Mouse (Mus musculus): ENCODE measurements around the gene Dazap1. TPM values are rescaled to one million over a fixed set of nuclear protein-coding genes. Genes with fewer than 3 reads are reported as not detected.

Gene Dazap1
- total RNA-seq, 2 experiments from 2014 or later, result 67.8 to 81.0 TPM

DNA sequence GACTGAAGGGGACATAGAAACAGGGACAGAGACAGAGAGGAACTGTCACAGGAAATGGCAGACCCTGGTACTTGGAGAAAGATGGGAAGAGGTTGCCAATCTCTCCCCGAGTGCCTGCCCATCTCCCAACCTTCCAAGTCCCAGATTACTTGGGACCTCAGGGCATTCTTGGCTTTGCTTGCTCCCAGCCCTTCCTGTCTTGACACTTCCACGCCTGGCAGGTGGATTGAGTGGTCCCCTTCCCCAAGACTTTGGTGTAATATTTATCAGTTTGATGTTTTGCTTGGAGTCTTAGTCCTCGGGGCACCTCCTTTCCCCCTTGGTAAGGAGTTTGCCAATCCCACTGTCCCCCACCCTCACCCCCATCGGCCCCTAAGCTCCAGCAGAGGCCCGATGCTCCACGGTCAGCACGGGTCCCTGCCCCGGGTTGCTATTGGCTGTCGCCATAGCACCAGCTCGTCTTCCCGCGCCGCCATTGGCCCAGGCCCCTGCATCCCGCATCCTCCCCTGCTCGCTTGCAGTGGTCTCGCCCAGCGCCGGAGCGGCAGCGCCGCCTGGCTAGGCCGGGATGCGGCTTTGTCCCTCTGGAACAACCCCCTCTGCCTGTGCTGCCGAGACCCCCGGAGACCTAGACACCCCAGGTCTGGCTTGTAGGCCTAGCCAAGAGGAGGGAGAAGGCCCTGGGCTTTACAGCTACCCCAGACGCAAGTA is 37.4 kb downstream of the Dazap1 start:
- DNase-seq, result peak; percentile 54

DNA sequence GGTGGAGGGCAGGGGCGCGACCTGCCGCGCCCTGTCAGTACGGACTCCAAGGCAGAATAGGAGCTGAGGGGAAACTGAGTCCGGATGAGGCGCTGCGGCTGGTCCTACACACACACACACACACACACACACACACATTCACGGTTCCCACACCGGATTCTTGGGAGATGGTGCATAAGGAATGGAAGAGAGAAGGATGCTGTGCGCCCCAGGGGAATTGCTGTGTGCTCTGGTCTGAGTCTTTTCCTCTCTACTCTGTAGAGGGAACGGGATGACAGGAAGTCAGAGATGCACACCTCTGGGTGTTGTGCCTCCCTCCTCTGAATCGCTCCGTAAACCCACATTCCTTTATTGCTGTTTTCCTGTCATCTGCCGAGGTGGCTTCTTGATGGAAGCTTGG is 38.0 kb downstream of the Dazap1 start:
- no peak for DNase-seq

DNA sequence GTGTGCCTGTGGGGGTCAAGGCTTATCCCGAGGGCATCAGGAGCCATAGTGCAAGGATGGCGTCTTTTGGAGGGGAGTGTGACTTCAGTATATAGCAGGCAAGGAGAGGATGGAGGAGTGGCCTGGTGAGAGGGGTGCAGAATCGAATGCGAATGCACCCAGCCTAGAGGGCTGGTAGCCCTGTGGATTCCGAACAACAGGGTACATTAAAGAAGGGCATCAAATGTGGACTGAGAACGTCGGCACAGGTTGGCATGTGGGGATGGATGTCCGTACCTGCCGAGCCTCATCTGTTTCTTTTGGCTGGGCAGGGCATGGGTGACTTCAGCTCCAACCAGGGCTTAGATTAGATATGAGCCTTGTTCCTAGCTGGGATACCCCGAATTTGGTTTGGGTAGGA is 38.5 kb downstream of the Dazap1 start:
- DNase-seq, result no peak

DNA sequence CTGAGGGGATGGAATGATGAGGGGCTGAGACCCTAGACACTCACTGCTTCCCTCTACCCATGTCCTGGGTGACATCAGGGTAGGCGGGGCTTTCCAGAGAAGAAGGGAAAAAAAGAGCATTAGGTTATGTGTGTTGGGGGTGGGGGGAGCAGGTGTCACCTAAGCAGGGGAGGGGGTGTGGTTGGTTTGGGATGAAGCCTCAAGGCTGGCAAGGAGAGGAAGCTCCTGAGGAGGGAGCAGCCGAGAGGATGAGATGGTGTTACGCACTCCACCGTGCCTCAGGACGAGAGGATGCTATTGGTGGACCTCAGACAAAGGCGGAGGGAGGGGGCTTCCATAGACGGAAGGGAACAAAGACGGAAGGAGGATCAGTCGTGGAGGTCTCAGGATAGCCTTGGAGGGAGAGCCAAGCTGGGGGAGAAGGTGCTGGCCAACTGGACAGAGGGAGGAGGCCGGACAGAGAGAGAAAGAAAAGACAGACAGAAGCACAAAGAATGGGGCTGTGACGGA is 39.4 kb downstream of the Dazap1 start:
- DNase-seq, result no peak

DNA sequence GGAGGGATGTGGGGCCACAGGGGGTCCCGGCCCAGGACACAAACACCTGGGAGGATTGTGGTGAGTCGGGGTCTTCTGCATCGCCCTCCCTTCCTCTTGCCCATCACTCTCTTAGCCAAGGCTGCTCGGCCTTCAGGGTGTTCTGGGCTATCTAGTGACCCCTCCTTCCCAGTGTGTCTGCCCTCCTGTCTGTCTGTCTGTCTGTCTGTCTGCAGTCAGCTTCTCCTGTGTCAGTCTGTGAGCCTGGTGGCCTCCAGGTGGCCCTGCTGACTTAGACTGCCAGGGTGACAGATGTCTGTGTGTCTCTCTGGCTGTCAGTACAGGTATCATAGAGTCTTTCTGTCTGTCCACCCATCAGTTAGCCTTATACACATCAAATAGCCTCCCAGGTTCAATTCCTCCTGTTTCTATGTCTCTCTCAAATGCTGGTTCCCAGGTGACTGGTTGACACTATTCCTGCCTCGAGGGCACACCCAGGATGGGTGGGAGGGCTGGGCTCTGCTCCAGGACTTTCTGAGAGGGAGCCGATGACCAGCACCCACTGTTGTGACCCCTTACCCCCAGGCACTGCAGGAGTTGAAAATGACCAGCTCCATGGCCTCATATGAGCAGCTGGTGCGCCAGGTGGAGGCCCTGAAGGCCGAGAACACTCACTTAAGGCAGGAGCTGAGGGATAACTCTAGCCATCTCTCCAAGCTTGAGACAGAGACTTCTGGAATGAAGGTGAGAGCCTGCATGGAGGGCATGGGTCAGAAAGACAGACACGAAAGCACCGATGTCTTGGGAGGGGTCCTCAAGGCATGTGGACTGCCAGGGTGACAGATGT is 40.2 kb downstream of the Dazap1 start:
- DNase-seq, result no peak

DNA sequence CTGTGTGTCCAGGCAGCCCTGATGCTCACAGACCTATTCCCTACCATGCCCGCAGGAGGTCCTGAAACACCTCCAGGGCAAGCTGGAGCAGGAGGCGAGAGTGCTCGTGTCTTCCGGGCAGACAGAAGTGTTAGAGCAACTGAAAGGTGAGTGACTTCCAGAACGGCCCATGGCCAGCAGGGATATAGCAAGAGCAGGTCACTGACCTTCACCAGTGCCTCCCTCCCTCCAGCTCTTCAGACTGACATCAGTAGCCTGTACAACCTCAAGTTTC is 40.7 kb downstream of the Dazap1 start:
- DNase-seq, result no peak

DNA sequence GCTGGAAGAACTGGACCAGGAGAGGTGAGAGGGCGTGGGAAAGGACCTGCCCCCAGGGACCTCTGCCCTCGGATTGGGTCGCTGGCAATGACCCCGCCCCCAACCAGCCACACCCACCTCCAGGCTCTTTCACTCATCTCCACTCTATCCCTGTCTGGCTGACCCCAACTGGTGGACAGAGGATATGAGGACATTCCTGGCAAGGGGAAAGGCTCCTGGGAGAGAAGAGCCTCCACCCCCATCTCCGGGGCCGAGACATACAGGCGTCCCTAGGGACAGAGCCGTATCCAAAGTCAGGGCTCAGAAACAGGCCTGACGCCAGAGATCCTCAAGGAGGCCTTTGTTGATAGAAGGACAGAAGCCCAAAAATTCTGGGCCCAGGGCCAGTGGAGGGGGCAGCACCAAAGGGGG is 41.2 kb downstream of the Dazap1 start:
- peak; percentile 75 for DNase-seq

DNA sequence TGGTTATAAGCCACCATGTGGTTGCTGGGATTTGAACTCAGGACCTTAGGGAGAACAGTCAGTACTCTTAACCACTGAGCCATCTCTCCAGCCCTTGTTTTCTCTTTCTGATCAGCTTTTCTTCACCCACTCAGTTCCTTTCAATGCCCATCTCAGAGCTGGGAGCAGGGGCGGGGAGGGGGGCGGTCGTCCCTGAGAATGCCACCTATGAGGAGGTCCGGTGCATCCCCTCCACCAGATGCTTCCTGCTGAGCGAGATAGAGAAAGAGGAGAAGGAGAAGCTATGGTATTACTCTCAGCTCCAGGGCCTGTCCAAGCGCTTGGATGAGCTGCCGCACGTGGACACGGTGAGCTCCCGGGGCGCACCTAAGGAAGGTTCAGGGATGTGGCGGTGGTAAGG is 43.2 kb downstream of the Dazap1 start:
- DNase-seq, result no peak

DNA sequence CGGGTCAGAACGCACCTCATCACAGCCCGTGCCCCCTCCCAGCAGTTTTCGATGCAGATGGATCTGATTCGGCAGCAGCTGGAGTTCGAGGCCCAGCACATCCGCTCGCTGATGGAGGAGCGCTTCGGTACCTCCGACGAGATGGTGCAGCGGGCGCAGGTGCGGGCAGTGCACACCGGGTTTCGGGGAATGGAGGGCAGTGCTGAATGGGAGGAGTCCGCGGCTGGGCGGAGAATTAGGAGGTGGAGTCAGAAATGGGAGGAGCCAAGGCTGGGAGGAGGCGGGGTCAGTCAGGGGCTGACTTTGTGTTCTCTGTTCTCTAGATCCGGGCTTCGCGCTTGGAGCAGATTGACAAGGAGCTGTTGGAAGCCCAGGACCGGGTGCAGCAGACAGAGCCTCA is 43.6 kb downstream of the Dazap1 start:
- no peak for DNase-seq

DNA sequence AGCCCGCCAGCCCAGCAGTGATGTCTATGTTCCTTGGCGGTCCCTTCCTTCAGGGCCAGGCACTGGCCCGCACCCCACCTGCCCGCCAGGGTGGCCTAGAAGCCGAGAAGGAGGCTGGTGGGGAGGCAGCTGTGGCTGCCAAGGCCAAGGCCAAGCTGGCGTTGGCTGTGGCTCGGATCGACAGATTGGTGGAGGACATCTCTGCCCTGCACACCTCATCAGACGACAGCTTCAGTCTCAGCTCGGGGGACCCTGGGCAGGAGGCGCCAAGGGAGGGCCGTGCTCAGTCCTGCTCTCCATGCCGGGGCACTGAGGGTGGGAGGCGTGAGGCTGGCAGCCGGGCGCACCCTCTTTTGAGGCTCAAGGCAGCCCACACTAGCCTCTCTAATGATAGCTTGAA is 50.3 kb downstream of the Dazap1 start:
- DNase-seq, result no peak

DNA sequence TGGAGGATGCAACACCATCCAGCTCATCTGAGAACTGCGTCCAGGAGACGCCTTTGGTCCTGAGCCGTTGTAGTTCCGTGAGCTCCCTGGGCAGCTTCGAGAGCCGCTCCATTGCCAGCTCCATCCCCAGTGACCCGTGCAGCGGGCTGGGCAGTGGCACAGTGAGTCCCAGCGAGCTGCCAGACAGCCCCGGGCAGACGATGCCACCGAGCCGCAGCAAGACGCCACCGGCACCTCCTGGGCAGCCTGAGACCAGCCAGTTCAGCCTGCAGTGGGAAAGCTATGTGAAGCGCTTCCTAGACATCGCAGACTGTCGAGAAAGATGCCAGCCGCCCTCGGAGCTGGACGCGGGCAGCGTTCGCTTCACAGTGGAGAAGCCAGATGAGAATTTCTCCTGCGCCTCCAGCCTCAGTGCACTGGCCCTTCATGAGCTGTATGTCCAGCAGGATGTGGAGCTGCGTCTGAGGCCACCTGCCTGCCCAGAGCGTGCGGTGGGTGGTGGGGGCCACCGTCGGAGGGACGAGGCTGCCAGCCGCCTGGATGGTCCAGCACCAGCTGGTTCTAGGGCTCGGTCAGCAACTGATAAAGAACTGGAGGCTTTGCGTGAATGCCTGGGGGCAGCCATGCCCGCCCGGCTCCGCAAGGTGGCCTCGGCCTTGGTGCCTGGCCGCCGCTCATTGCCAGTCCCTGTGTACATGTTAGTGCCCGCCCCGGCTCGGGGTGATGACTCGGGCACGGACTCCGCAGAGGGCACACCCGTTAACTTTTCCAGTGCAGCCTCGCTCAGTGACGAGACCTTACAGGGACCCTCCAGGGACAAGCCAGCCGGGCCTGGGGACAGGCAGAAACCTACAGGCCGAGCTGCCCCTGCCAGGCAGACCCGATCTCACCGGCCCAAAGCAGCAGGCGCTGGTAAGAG is 51.6 kb downstream of the Dazap1 start:
- no peak for DNase-seq

DNA sequence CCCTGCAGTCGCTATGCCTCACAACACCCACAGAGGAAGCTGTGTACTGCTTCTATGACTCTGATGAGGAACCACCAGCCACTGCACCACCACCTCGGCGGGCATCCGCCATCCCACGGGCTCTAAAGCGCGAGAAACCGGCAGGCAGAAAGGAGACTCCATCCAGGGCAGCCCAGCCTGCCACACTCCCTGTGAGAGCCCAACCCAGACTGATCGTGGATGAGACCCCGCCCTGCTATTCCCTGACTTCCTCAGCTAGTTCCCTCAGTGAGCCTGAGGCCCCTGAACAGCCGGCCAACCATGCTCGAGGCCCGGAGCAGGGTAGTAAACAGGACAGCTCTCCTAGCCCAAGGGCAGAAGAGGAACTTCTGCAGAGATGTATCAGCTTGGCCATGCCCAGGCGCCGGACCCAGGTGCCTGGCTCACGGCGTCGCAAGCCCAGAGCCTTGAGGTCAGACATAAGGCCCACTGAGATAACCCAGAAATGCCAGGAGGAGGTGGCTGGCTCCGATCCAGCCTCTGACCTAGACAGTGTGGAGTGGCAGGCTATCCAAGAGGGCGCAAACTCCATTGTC is 52.4 kb downstream of the Dazap1 start:
- no peak for DNase-seq

DNA sequence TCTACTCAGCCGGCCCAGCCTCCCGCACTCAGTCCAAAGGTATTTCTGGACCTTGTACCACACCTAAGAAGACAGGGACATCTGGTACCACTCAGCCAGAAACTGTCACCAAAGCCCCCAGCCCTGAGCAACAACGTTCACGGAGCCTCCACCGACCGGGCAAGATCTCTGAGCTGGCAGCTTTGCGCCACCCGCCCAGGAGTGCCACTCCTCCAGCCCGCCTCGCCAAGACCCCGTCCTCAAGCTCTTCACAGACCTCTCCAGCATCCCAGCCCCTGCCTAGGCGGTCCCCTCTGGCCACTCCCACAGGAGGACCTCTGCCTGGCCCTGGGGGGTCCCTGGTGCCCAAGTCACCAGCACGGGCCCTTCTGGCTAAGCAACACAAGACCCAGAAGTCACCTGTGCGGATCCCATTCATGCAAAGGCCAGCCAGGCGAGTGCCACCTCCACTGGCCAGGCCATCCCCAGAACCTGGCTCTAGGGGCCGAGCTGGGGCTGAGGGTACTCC is 53.3 kb downstream of the Dazap1 start:
- DNase-seq, result no peak

DNA sequence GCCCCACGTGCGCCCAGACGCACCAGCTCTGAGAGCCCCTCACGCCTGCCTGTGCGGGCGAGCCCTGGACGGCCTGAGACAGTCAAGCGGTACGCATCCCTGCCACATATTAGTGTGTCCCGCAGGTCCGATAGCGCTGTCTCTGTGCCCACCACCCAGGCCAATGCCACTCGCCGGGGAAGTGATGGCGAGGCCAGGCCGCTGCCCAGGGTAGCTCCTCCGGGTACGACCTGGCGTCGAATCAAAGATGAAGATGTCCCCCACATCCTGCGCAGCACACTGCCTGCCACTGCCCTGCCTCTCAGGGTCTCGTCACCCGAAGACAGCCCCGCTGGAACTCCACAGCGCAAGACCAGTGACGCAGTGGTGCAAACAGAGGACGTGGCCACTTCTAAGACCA is 54.0 kb downstream of the Dazap1 start:
- no peak for DNase-seq

DNA sequence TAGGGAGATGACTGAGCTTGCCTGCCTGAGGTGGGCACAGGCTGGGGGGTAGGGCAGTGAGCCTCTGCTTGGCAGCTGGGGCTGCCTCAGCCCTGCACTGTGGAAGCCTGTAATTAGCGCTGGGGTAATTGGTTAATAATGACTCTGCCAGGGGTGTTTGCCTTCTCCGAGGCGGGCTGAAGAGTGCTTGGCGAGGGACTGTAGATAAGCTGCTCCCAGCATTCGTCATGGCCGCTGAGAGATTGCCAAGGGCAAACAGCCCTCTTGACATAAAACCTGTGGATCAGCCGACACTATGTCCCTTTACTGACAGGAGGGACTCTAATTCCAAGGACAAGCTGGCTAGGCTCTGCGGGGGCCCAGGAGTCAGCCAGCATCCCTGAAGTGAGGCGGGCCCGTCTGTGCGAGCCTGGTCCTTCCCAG is 55.1 kb downstream of the Dazap1 start:
- no peak for DNase-seq

DNA sequence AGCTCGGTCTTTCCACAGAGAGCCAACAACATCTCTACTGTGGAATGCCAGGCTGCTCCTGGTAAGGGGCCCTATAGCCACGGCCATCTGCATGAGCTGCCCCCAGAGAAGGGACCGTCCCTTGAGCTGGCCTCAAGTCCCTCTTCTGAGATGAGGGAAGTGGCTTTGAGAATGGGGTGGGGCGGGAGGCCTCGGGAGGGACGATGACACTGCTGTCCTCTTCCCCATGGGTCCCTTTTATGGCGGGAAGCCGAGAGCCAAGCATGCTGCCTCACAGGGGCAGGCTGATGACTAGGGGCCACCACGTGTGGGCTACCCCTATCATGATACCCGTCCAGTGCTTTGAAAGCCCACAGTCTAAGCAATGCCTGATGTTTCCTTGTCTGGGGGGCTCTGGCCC is 55.7 kb downstream of the Dazap1 start:
- DNase-seq, result no peak

DNA sequence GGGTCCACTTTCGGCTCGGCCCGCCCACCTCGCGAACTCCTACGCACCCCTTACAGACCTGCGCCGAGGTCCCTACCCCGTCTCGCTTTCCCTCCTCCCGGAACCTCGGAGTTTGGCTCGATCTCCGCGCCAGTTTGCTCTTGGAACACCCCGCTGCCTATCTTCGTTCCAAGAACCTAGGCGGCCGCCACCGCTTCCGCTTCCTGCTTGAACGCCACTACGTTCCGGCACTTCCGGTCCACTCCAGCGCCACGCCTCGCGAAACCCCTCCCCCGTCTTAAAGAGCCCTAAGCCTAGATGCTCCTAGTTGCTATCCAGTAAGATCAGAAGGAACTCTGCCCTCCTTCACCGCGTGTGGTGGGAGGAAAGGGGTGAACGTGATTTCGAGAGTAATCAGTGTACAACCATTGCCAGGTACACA is 59.1 kb downstream of the Dazap1 start, which contains the start of gene 2310011J03Rik:
2310011J03Rik (minus strand) TSS at position 198 of the 421 bp plus-strand sequence.
- peak; percentile 90 for DNase-seq

DNA sequence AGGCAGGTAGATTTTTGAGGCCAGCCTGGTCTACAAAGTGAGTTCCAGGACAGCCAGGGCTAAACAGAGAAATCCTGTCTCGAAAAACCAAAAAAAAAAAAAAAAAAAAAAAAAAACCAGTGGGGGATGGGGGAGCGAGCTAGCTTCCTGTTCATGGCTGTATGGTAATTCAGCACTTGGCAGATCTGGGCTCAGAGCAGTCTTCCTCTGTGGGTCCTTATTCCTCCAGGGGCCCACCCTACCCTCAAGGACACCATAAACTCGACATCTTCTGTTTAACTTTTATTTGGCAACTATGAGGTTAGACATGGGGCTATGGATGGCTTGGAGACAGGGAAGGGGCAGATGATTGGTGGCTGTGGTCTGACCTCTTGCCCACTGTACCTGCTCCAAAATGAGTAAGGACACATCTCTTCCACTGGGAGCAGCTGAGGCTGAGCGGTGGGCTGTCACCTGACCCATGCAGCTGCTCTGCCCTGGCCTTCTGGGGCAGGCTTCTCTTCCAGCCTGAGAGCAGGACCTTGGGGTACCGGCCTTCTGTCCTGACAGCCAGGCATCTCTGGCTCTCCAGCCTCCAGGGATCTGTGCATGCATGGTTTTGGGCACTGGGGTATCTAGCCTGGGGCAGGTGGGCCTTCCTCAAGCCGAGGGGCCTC is 59.9 kb downstream of the Dazap1 start:
- no peak for DNase-seq

DNA sequence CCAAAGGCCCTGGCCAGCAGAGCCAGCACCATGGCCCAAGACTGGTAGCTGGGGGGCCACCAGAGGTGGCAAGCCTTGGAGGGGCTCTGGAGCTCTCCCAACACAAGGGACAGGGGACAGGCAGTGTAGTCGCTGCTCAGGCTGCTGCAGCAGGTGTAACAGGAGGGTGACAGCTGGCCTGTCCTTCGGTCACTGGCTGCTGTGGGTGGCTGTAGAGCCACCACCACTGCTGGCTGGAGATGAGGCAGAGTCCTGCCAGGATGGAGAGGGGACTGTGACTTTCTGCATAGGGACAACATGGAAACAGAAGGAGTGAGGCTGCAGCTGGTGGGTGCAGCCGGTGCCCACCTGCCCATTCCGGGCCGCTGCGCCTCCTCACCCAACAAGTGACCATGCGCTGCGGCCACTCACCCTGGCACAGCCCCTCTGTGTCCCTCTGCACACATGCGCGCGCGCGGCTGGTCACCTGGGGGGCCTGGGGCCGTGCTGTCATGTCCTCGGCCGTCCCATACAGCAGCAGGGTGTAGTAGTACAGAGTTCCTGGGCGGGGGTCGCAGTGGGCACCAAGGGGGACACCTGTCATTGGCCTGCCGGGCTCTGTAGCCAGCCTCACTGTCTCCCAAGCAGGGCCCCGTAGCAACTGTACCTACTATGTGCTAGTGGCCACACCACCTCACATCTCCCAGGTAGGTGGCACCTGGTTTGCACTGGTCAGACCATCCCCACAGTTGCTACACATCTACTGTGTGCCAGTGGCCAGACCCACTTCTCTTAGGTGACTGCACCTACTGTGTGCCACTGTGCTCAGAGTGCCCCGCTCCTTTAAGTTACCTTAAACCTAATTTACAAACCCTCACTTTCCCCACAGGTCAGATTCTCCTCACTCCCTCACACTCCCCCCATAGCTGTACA is 60.6 kb downstream of the Dazap1 start:
- no peak for DNase-seq

DNA sequence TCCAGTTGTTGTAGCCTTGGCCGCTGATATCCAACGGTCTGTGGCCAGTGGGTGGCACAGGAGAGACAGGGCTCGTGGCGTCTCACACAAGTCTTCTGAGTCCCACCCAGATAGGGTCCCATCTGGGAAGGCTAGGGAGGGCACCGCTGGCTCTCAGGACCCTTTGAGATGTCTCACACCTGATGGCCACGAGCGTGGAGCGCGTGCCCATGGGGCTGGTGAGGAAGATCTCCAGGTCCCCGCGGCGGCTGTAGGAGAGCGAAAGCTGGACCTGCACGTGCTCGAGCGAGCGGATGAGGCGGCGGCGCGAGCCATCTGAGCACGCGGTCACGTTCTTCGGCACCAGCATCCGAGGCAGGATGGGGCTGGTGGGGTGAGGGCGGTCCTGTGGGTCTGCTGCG is 61.5 kb downstream of the Dazap1 start:
- DNase-seq, result no peak
